Mouse (Mus musculus): ENCODE data around the gene Elf2.
A peak's percentile ranks its signal among the peaks of the same experiment; 100 is the strongest.

Elf2 gene

GRCm38 (mm10) chr3:51230146-51230835, 110.2 kb downstream of the Elf2 start:
- no peaks in the 10 kb centered on the region for H3K27me3 ChIP-seq (ENCODE audit: control insufficient read depth, insufficient read depth, low read length, poor library complexity, severe bottlenecking)
- no peak for DNase-seq (ENCODE audit: low read depth, low spot score)
- H3K36me3 ChIP-seq (ENCODE audit: control insufficient read depth, insufficient read depth, low read length, poor library complexity, severe bottlenecking) = no peaks in the 10 kb centered on the region

DNA sequence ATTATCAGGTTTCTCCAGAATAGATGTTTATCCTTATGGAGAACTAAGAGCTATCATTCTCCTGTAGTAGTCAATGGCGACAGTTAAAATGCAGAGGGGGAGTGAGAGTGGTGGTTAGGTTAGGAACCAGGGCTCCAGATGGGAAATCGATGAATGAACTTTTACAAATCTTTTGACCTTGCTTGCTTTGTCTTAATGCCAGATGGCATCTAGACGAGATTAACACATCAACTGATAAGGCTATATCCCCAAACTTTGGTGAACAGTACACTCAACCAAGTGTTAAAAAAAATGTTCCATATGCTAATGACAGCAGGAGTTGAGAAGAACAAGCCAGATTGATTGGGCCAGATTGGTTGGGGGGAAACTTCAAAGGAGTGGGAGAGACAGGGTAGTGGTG, 111.2 kb downstream of the Elf2 start:
- H3K36me3 ChIP-seq (ENCODE audit: control insufficient read depth, insufficient read depth, low read length, poor library complexity, severe bottlenecking) = no peaks in the 10 kb centered on the region
- DNase-seq (ENCODE audit: low read depth, low spot score) = no peak
- H3K27me3 ChIP-seq (ENCODE audit: control insufficient read depth, insufficient read depth, low read length, poor library complexity, severe bottlenecking) = no peaks in the 10 kb centered on the region

DNA sequence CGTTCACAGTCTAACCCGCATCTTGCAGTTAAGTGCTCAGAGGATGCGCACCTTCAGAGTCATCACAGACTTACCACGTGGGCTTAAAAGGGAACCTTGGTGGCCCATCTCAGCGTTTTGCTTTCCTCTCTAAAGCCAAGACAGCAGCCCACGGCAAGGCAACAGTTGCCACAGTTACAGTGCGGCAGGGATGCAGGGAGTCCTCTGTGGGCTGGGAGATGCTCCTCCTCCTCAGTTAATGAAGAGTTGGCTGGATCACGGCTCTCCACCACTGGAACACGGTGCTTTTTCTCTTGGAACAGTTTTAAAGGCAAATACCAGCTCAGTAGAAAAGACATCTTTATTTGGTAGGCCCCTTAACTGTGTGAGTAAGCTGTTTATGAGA, 111.7 kb downstream of the Elf2 start:
- no peak for DNase-seq (ENCODE audit: low read depth, low spot score)
- no peaks in the 10 kb centered on the region for H3K36me3 ChIP-seq (ENCODE audit: control insufficient read depth, insufficient read depth, low read length, poor library complexity, severe bottlenecking)

GRCm38 (mm10) chr3:51228038-51228820, 112.2 kb downstream of the Elf2 start:
- no peaks in the 10 kb centered on the region for H3K27me3 ChIP-seq (ENCODE audit: control insufficient read depth, insufficient read depth, low read length, poor library complexity, severe bottlenecking)
- H3K36me3 ChIP-seq (ENCODE audit: control insufficient read depth, insufficient read depth, low read length, poor library complexity, severe bottlenecking) = no peaks in the 10 kb centered on the region
- peak; percentile 52 for DNase-seq (ENCODE audit: low read depth, low spot score)

More for the DNA sequence above, 111.7 kb downstream of the Elf2 start:
- no peaks in the 10 kb centered on the region for H3K27me3 ChIP-seq (ENCODE audit: control insufficient read depth, insufficient read depth, low read length, poor library complexity, severe bottlenecking)

DNA sequence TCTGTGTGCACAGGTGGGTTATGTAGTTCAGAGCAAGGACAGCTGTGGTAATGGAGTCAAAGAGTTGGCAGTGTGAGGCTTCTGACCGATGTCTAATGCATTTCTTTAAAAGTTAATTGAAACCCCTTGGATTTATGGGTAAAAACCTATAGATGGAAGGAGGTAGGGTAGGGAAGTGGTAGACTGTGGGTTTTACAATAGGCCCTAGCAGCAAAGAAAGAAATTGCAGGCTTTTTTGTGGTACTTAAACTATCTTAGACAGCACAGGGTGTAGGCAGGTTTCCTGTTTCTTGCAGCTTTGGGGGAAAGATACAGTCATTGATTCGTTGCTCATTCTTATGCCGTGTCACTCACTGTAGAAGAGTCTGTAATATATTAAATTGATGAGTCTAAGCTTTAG, 113.9 kb downstream of the Elf2 start:
- DNase-seq (ENCODE audit: low read depth, low spot score) = no peak
- no peaks in the 10 kb centered on the region for H3K27me3 ChIP-seq (ENCODE audit: control insufficient read depth, insufficient read depth, low read length, poor library complexity, severe bottlenecking)

GRCm38 (mm10) chr3:51225979-51226378, 114.5 kb downstream of the Elf2 start:
- DNase-seq (ENCODE audit: low read depth, low spot score) = no peak
- Histone ChIP-seq H3K36me3 (ENCODE audit: control insufficient read depth, insufficient read depth, low read length, poor library complexity, severe bottlenecking) (no peaks in the 10 kb centered on the region), H3K27me3 (ENCODE audit: control insufficient read depth, insufficient read depth, low read length, poor library complexity, severe bottlenecking) (no peaks in the 10 kb centered on the region)

More for the DNA sequence above, 113.9 kb downstream of the Elf2 start:
- H3K36me3 ChIP-seq (ENCODE audit: control insufficient read depth, insufficient read depth, low read length, poor library complexity, severe bottlenecking) = no peaks in the 10 kb centered on the region

DNA sequence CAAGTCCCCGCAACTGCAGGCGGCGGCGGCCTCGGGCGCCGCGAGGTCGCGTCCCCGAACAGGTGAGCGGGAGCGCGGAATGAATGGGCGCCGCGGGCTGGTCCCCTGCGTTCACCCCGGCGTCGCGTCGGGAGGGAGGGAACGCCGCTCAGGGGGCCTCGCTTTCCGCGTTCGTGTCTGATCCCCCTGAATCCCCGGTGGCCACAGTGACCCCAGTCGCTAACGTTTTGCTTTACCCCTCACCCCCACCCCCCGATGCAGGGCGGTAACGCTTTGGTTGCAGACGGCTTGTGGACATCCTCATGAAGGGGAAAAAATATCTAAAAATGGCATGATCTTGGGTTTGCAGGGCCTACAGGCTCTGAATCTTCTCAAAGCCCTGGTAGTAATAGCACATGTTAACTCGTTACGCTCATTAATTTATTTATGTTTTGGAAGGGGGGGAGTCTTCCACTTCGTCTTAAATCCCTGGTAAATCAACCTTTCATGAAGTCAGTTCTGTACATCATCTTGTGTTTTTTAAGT, 115.2 kb downstream of the Elf2 start:
- Histone ChIP-seq H3K36me3 (ENCODE audit: control insufficient read depth, insufficient read depth, low read length, poor library complexity, severe bottlenecking) (no peaks in the 10 kb centered on the region), H3K27me3 (ENCODE audit: control insufficient read depth, insufficient read depth, low read length, poor library complexity, severe bottlenecking) (no peaks in the 10 kb centered on the region)
- no peak for DNase-seq (ENCODE audit: low read depth, low spot score)

GRCm38 (mm10) chr3:51224363-51225225, 115.9 kb downstream of the Elf2 start, which contains the start of gene Noct:
Noct (plus strand) TSS chr3:51224447.
- Histone ChIP-seq H3K27me3 (ENCODE audit: control insufficient read depth, insufficient read depth, low read length, poor library complexity, severe bottlenecking) (no peaks in the 10 kb centered on the region), H3K36me3 (ENCODE audit: control insufficient read depth, insufficient read depth, low read length, poor library complexity, severe bottlenecking) (no peaks in the 10 kb centered on the region)
- DNase-seq (ENCODE audit: low read depth, low spot score) = peak; percentile 87

GRCm38 (mm10) chr3:51223556-51223955, 116.9 kb downstream of the Elf2 start:
- H3K27me3 ChIP-seq (ENCODE audit: control insufficient read depth, insufficient read depth, low read length, poor library complexity, severe bottlenecking) = no peaks in the 10 kb centered on the region
- no peak for DNase-seq (ENCODE audit: low read depth, low spot score)
- no peaks in the 10 kb centered on the region for H3K36me3 ChIP-seq (ENCODE audit: control insufficient read depth, insufficient read depth, low read length, poor library complexity, severe bottlenecking)

GRCm38 (mm10) chr3:51222834-51223460, 117.5 kb downstream of the Elf2 start:
- DNase-seq (ENCODE audit: low read depth, low spot score) = no peak
- Histone ChIP-seq H3K36me3 (ENCODE audit: control insufficient read depth, insufficient read depth, low read length, poor library complexity, severe bottlenecking) (no peaks in the 10 kb centered on the region), H3K27me3 (ENCODE audit: control insufficient read depth, insufficient read depth, low read length, poor library complexity, severe bottlenecking) (no peaks in the 10 kb centered on the region)

- H3K27me3 ChIP-seq (ENCODE audit: control insufficient read depth, insufficient read depth, low read length, poor library complexity, severe bottlenecking) = no peaks in the 10 kb centered on the region
- no peak for DNase-seq (ENCODE audit: low read depth, low spot score)
- no peaks in the 10 kb centered on the region for H3K36me3 ChIP-seq (ENCODE audit: control insufficient read depth, insufficient read depth, low read length, poor library complexity, severe bottlenecking)
Measured at GRCm38 (mm10) chr3:51222302-51222701, 118.2 kb downstream of the Elf2 start.

GRCm38 (mm10) chr3:51221847-51222246, 118.6 kb downstream of the Elf2 start:
- no peaks in the 10 kb centered on the region for H3K36me3 ChIP-seq (ENCODE audit: control insufficient read depth, insufficient read depth, low read length, poor library complexity, severe bottlenecking)
- H3K27me3 ChIP-seq (ENCODE audit: control insufficient read depth, insufficient read depth, low read length, poor library complexity, severe bottlenecking) = no peaks in the 10 kb centered on the region
- DNase-seq (ENCODE audit: low read depth, low spot score) = no peak

- Histone ChIP-seq H3K36me3 (ENCODE audit: control insufficient read depth, insufficient read depth, low read length, poor library complexity, severe bottlenecking) (no peaks in the 10 kb centered on the region), H3K27me3 (ENCODE audit: control insufficient read depth, insufficient read depth, low read length, poor library complexity, severe bottlenecking) (no peaks in the 10 kb centered on the region)
Measured at GRCm38 (mm10) chr3:51220846-51221245, 119.6 kb downstream of the Elf2 start.

GRCm38 (mm10) chr3:51219213-51219612, 121.2 kb downstream of the Elf2 start:
- no peak for DNase-seq (ENCODE audit: low read depth, low spot score)
- H3K36me3 ChIP-seq (ENCODE audit: control insufficient read depth, insufficient read depth, low read length, poor library complexity, severe bottlenecking) = no peaks in the 10 kb centered on the region
- no peaks in the 10 kb centered on the region for H3K27me3 ChIP-seq (ENCODE audit: control insufficient read depth, insufficient read depth, low read length, poor library complexity, severe bottlenecking)

More at GRCm38 (mm10) chr3:51220846-51221245, 119.6 kb downstream of the Elf2 start:
- DNase-seq (ENCODE audit: low read depth, low spot score) = no peak

All from splenic B cell, adult 2 months (primary cell).